Mouse (Mus musculus): ENCODE results near the gene Bdkrb2. TPM values are rescaled to one million over a fixed set of nuclear protein-coding genes. Genes with fewer than 3 reads are reported as not detected.

Bdkrb2 gene
- polyA plus RNA-seq, 1 experiment: 8.3 TPM

GRCm38 (mm10) chr12:105557250-105557925 lies 5.6 kb upstream of the Bdkrb2 start:
- TF ChIP-seq POLR2A (IDR thresholded peaks at IDR 0.05; ENCODE audit: low read depth, low read length): no peak
- no peak for TF ChIP-seq CTCF (IDR thresholded peaks at IDR 0.05; ENCODE audit: extremely low read depth, insufficient read length, insufficient replicate concordance, low read depth, low read length)
- Histone ChIP-seq H3K4me3 (ENCODE audit: low read depth, low read length) (no peak overlapping the region), H3K4me1 (ENCODE audit: control insufficient read depth, insufficient read depth, insufficient read length, low read length) (0 out of 2 replicates have a peak, but pooled peaks cover 4% of the 10 kb centered on the region), H3K27ac (ENCODE audit: insufficient read depth, low read depth, low read length) (peak overlapping the region; percentile 52; the same call in 1 of the 2 replicates), H3K27me3 (ENCODE audit: control insufficient read depth, insufficient read depth, low read length) (no peaks in the 10 kb centered on the region), H3K36me3 (ENCODE audit: control insufficient read depth, insufficient read depth, low read length) (no peaks in the 10 kb centered on the region)
- WGBS: 68% methylated on average over 7 of the region's 7 CpGs

- Histone ChIP-seq H3K4me1 (ENCODE audit: control insufficient read depth, insufficient read depth, insufficient read length, low read length) (0 out of 2 replicates have a peak, but pooled peaks cover 2% of the 10 kb centered on the region), H3K4me3 (ENCODE audit: low read depth, low read length) (no peak overlapping the region), H3K27me3 (ENCODE audit: control insufficient read depth, insufficient read depth, low read length) (peaks cover 10% of the 10 kb centered on the region), H3K36me3 (ENCODE audit: control insufficient read depth, insufficient read depth, low read length) (no peaks in the 10 kb centered on the region), H3K27ac (ENCODE audit: insufficient read depth, low read depth, low read length) (peak overlapping the region; percentile 81)
- no peak for TF ChIP-seq POLR2A (IDR thresholded peaks at IDR 0.05; ENCODE audit: low read depth, low read length)
- TF ChIP-seq CTCF (IDR thresholded peaks at IDR 0.05; ENCODE audit: extremely low read depth, insufficient read length, insufficient replicate concordance, low read depth, low read length): no peak
- 53% methylated on average over 8 of the region's 8 CpGs for WGBS
Observed at GRCm38 (mm10) chr12:105561007-105561534, 2.0 kb upstream of the Bdkrb2 start.

GRCm38 (mm10) chr12:105562056-105562820 lies 788 bp upstream of the Bdkrb2 start:
- no peak for TF ChIP-seq CTCF (IDR thresholded peaks at IDR 0.05; ENCODE audit: extremely low read depth, insufficient read length, insufficient replicate concordance, low read depth, low read length)
- TF ChIP-seq POLR2A (IDR thresholded peaks at IDR 0.05; ENCODE audit: low read depth, low read length): no peak
- H3K4me3 ChIP-seq (ENCODE audit: low read depth, low read length): peak overlapping the region; percentile 63
- peak overlapping the region; percentile 81 for H3K27ac ChIP-seq (ENCODE audit: insufficient read depth, low read depth, low read length)

GRCm38 (mm10) chr12:105563726-105564275 lies 775 bp downstream of the Bdkrb2 start:
- WGBS: 12% methylated on average over 25 of the region's 25 CpGs
- peak overlapping the region; percentile 63 for H3K4me3 ChIP-seq (ENCODE audit: low read depth, low read length)

More at GRCm38 (mm10) chr12:105562056-105562820, 788 bp upstream of the Bdkrb2 start:
- no peaks in the 10 kb centered on the region for H3K36me3 ChIP-seq (ENCODE audit: control insufficient read depth, insufficient read depth, low read length)
- H3K27me3 ChIP-seq (ENCODE audit: control insufficient read depth, insufficient read depth, low read length): peaks cover 10% of the 10 kb centered on the region
- 0 out of 2 replicates have a peak, but pooled peaks cover 2% of the 10 kb centered on the region for H3K4me1 ChIP-seq (ENCODE audit: control insufficient read depth, insufficient read depth, insufficient read length, low read length)
- WGBS: 36% methylated on average over 8 of the region's 8 CpGs

GRCm38 (mm10) chr12:105565221-105565620 lies 2.2 kb downstream of the Bdkrb2 start:
- WGBS: 60% methylated on average over 5 of the region's 5 CpGs
- Histone ChIP-seq H3K36me3 (ENCODE audit: control insufficient read depth, insufficient read depth, low read length) (no peaks in the 10 kb centered on the region), H3K27me3 (ENCODE audit: control insufficient read depth, insufficient read depth, low read length) (peaks cover 10% of the 10 kb centered on the region), H3K4me1 (ENCODE audit: control insufficient read depth, insufficient read depth, insufficient read length, low read length) (0 out of 2 replicates have a peak, but pooled peaks cover 2% of the 10 kb centered on the region), H3K4me3 (ENCODE audit: low read depth, low read length) (peak overlapping the region; percentile 63), H3K27ac (ENCODE audit: insufficient read depth, low read depth, low read length) (peak overlapping the region; percentile 76)
- no peak for TF ChIP-seq CTCF (IDR thresholded peaks at IDR 0.05; ENCODE audit: extremely low read depth, insufficient read length, insufficient replicate concordance, low read depth, low read length)
- no peak for TF ChIP-seq POLR2A (IDR thresholded peaks at IDR 0.05; ENCODE audit: low read depth, low read length)

More at GRCm38 (mm10) chr12:105563726-105564275, 775 bp downstream of the Bdkrb2 start:
- Histone ChIP-seq H3K27me3 (ENCODE audit: control insufficient read depth, insufficient read depth, low read length) (peaks cover 10% of the 10 kb centered on the region), H3K27ac (ENCODE audit: insufficient read depth, low read depth, low read length) (peak overlapping the region; percentile 76), H3K4me1 (ENCODE audit: control insufficient read depth, insufficient read depth, insufficient read length, low read length) (0 out of 2 replicates have a peak, but pooled peaks cover 2% of the 10 kb centered on the region), H3K36me3 (ENCODE audit: control insufficient read depth, insufficient read depth, low read length) (no peaks in the 10 kb centered on the region)
- no peak for TF ChIP-seq POLR2A (IDR thresholded peaks at IDR 0.05; ENCODE audit: low read depth, low read length)
- no peak for TF ChIP-seq CTCF (IDR thresholded peaks at IDR 0.05; ENCODE audit: extremely low read depth, insufficient read length, insufficient replicate concordance, low read depth, low read length)

- Histone ChIP-seq H3K27me3 (ENCODE audit: control insufficient read depth, insufficient read depth, low read length) (no peaks in the 10 kb centered on the region), H3K4me1 (ENCODE audit: control insufficient read depth, insufficient read depth, insufficient read length, low read length) (no peaks in the 10 kb centered on the region), H3K4me3 (ENCODE audit: low read depth, low read length) (no peak overlapping the region), H3K27ac (ENCODE audit: insufficient read depth, low read depth, low read length) (no peak overlapping the region), H3K36me3 (ENCODE audit: control insufficient read depth, insufficient read depth, low read length) (no peaks in the 10 kb centered on the region)
- 78% methylated on average over 3 of the region's 3 CpGs for WGBS
- TF ChIP-seq POLR2A (IDR thresholded peaks at IDR 0.05; ENCODE audit: low read depth, low read length): no peak
- no peak for TF ChIP-seq CTCF (IDR thresholded peaks at IDR 0.05; ENCODE audit: extremely low read depth, insufficient read length, insufficient replicate concordance, low read depth, low read length)
Observed at GRCm38 (mm10) chr12:105571867-105572266, 8.8 kb downstream of the Bdkrb2 start.

All from small intestine, adult 2 months (tissue).